Mouse (Mus musculus) midbrain, embryonic 12.5 days (tissue): ENCODE data around the gene Emg1. TPM values are rescaled to one million over a fixed set of nuclear protein-coding genes. Genes with fewer than 3 reads are reported as not detected.
"Not testable (repeated sequence)": the region's sequence is repeated elsewhere in the genome, so short reads cannot be mapped to it uniquely, and the experiment has no call there.

ENCODE experiments used
- ATAC-seq: fragments of 200-750 bp; cut with Nextera tagmentation; 2 replicates; pipeline ENCODE4 v1.8.0; 2017; ENCODE audit warnings: low read depth, moderate TSS enrichment, moderate library complexity; ENCODE audit not compliant: low FRiP score
- H3K27ac ChIP-seq: fragments of 300-500 bp; sonication (generic); replicated peaks from 2 replicates; pipeline ENCODE4 v1.5.1; 2016; ENCODE audit warnings: mild to moderate bottlenecking
- H3K27me3 ChIP-seq: fragments of 300-500 bp; sonication (generic); 2 replicates; pipeline ENCODE4 v1.6.1; 2016; ENCODE audit warnings: mild to moderate bottlenecking
- H3K36me3 ChIP-seq: fragments of 300-500 bp; sonication (generic); 2 replicates; pipeline ENCODE4 v1.6.1; 2016
- H3K4me1 ChIP-seq: fragments of 300-500 bp; sonication (generic); 2 replicates; pipeline ENCODE4 v1.6.1; 2016
- H3K4me2 ChIP-seq: fragments of 300-500 bp; sonication (generic); replicated peaks from 2 replicates; pipeline ENCODE4 v1.6.1; 2016; ENCODE audit warnings: mild to moderate bottlenecking, moderate library complexity
- H3K4me3 ChIP-seq: fragments of 300-500 bp; sonication (generic); 2 replicates; pipeline ENCODE4 v1.5.1; 2016; ENCODE audit warnings: mild to moderate bottlenecking
- H3K9ac ChIP-seq: fragments of 300-500 bp; sonication (generic); replicated peaks from 2 replicates; pipeline ENCODE4 v1.6.1; 2016; ENCODE audit warnings: mild to moderate bottlenecking, moderate library complexity
- H3K9me3 ChIP-seq: fragments of 300-500 bp; sonication (generic); 2 replicates; pipeline ENCODE4 v1.6.1; 2016; ENCODE audit warnings: mild to moderate bottlenecking
- WGBS: fragments of 180-500 bp; shearing (Covaris S2); methylation state at CpG from one replicate; pipeline ENCODE4 v1.1.7; 2016; 5-methylcytosine and 5-hydroxymethylcytosine counted together
- polyA plus RNA-seq: library from polyadenylated mRNA; unstranded; fragments of >200 nt; fragmentation: Nextera tagmentation; extraction: Ambion mirVana; gene quantifications from 2 replicates; pipeline ENCODE4 v1.2.1, GENCODE M21; 2016

Emg1 gene
- polyA plus RNA-seq, 1 experiment from 2014 or later, result 170 TPM

DNA sequence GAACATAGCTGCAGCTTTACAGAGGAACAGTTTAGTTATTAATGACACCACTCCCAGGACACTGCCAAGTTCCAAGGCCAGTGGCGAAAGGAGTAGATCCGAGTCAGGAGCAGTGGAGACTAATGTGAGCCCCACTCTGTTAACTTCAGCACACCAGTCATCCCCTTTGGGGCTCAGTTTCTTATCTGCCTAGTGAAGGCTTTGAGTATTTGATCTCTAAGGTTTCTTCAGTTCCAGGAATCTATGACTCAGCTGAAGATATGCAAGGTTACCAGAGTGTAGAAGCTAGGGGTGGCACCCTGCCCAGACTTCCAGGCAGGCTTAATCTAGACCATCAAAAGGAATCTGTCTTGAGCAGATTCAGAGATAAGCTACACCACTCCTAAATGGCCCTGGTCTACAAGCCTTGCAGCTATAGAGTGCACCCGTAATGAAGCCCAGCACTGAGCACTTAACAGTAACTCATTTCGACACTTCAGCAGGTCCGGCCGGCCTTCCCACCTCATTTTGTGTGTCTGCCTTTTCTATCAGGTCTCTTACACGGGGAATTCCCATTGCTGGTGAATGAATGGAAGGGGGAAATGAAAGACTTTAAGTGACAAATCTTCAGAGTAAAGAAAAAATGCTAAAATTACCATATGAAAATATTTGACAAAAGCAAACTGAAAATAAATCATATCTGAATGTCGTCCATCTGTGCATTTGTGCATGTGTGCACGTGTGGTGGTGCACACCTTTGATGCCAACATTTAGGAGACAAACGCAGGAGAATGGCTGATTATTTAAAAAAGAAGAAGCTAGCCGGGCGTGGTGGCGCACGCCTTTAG is 28.2 kb downstream of the Emg1 start:
- H3K4me2 ChIP-seq, result no peak overlapping the region
- no peak for ATAC-seq

DNA sequence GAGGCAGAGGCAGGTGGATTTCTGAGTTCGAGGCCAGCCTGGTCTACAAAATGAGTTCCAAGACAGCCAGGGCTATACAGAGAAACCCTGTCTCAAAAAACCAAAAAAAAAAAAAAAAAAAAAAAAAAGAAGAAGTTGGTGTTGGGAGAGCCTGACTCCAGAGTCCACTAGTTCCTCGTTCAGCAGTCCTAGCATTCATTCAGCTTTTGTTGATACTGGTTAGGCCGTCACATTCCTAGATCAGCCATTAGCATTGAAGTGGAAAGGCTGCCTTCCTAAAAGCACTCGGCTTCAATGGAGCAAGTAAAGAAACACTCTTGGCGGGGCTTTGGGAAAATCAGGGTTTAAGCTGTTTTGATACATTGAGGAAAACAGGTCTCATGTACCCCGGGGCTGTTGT is 29.7 kb downstream of the Emg1 start:
- not testable (repeated sequence) for H3K4me3 ChIP-seq, H3K27me3 ChIP-seq, H3K4me2 ChIP-seq, H3K9ac ChIP-seq, H3K27ac ChIP-seq, H3K36me3 ChIP-seq, ATAC-seq, H3K4me1 ChIP-seq, H3K9me3 ChIP-seq
- 62% methylated on average over 6 of the region's 6 CpGs for WGBS

More for the DNA sequence above, 28.2 kb downstream of the Emg1 start:
- H3K4me1 ChIP-seq, result no peaks in the 10 kb centered on the region
- no peak overlapping the region for H3K4me3 ChIP-seq
- H3K27ac ChIP-seq, result no peak overlapping the region
- H3K27me3 ChIP-seq, result no peaks in the 10 kb centered on the region
- 92% methylated on average over 14 of the region's 14 CpGs for WGBS
- H3K9me3 ChIP-seq, result no peaks in the 10 kb centered on the region
- no peaks in the 10 kb centered on the region for H3K36me3 ChIP-seq
- no peak overlapping the region for H3K9ac ChIP-seq

DNA sequence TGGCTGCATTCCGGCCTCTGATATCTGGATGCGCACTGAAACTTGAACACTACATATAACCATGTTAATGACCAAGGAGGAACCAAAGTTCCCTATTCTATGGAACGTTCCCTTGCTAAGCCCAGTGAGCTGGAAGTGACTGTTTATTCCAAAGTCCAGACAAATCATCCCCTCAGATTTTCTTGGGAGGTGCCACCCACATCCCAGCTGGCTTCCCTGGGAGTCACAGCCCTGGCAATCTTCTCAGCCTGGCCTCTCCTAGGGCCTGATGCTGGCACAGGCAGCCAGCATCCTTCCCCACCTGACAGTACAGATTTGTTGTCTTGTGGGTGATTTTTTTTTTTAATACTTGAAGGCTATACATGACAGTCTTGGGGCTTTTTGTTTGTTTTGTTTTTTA is 32.5 kb downstream of the Emg1 start:
- Histone ChIP-seq H3K4me1 (no peaks in the 10 kb centered on the region), H3K9ac (no peak overlapping the region), H3K9me3 (no peaks in the 10 kb centered on the region), H3K4me2 (no peak overlapping the region), H3K4me3 (no peak overlapping the region), H3K36me3 (no peaks in the 10 kb centered on the region), H3K27ac (no peak overlapping the region), H3K27me3 (no peaks in the 10 kb centered on the region)
- ATAC-seq, result no peak
- 86% methylated on average over 3 of the region's 3 CpGs for WGBS

DNA sequence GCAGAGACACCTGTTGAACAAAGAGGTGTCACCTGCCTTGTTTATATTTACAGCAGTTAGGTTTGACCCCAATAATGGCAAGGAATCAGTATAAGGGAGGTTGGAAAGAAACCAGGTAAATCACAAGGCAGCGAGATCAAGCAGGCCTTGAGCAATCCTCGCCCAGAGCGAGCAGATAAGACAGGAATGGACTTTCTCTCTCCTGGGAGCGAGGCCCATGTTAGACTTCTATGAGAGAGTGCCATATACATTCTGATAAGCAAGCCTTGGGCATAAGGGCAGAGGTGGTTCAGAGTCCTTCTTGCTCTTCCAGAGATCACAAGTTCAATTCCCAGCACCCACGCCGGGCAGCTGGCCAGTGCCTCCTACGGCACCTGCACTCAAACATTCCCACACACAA is 33.2 kb downstream of the Emg1 start:
- H3K4me3 ChIP-seq, result no peak overlapping the region
- H3K27ac ChIP-seq, result no peak overlapping the region
- H3K9ac ChIP-seq, result no peak overlapping the region
- H3K4me2 ChIP-seq, result no peak overlapping the region
- no peaks in the 10 kb centered on the region for H3K36me3 ChIP-seq
- H3K27me3 ChIP-seq, result no peaks in the 10 kb centered on the region
- ATAC-seq, result no peak
- 93% methylated on average over 7 of the region's 7 CpGs for WGBS
- no peaks in the 10 kb centered on the region for H3K9me3 ChIP-seq
- H3K4me1 ChIP-seq, result no peaks in the 10 kb centered on the region

DNA sequence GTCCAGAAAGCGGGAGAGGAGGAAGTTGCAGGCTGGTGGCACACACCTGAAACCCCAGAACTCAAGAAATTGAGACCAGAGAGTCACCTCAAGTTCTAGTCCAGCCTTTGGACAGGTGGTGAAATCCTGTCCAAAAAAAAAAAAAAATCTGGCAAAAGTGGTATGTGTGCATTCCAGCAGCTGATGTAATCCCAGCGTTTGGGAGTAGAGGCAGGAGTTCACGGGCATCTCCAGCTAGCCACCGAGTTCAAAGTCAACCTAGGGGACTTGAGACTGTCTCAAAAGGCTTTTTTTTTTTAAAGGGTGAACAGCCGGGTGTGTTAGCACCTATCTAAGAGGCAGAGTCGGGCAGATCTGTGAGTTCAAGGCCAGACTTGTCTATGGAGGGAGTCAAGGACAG is 35.8 kb downstream of the Emg1 start:
- Histone ChIP-seq H3K4me1 (no peaks in the 10 kb centered on the region; the same call in 1 of the 2 replicates), H3K27me3 (no peaks in the 10 kb centered on the region), H3K27ac (no peak overlapping the region), H3K4me2 (no peak overlapping the region), H3K9ac (no peak overlapping the region), H3K9me3 (no peaks in the 10 kb centered on the region), H3K4me3 (no peak overlapping the region), H3K36me3 (no peaks in the 10 kb centered on the region)
- 86% methylated on average over 6 of the region's 6 CpGs for WGBS
- ATAC-seq, result no peak

DNA sequence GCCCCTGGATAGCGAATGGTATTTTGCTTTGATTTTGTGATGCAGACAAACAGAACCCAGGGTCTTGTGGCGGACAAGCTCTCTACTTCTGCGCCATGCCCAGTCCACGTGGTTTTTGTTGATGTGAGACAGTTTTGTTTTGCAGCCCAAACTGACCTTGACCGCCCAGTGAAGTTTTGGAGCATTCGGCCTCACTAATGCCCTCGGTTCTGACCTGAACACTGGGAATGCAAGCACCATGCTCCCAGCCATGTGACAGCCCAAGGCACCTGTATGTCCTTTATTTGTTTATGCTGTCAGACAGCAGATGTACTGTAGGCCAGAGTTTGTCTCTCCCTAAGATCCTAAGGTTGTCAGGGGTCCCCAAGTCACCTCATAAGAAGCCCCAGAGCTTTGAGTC is 37.4 kb downstream of the Emg1 start:
- 96% methylated on average over 7 of the region's 7 CpGs for WGBS
- no peaks in the 10 kb centered on the region for H3K36me3 ChIP-seq
- no peak overlapping the region for H3K27ac ChIP-seq
- no peak overlapping the region for H3K4me2 ChIP-seq
- ATAC-seq, result no peak
- H3K9me3 ChIP-seq, result no peaks in the 10 kb centered on the region
- H3K9ac ChIP-seq, result no peak overlapping the region
- H3K4me1 ChIP-seq, result no peaks in the 10 kb centered on the region; the same call in 1 of the 2 replicates
- H3K4me3 ChIP-seq, result no peak overlapping the region
- no peaks in the 10 kb centered on the region for H3K27me3 ChIP-seq

DNA sequence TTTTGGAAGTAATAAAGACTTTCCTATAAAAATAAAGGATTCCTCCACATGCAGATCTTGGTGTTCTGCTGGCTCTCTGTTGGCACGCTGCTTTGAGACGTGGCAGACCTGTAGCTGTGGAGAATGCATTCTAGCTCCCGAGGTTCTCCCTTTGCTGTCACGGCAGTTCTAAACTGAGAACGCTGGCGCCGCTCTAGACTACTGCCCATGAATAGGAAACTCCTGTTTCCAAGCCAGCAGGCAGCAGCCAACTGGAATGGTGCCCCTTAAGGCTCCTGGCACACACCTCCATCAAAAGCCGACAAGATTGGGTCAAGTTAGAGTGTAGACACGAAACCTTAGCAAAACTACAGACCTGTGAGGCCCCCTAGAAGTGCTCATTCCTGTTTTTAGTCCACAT is 38.4 kb downstream of the Emg1 start:
- Histone ChIP-seq H3K27me3 (no peaks in the 10 kb centered on the region), H3K4me3 (no peak overlapping the region), H3K9me3 (no peaks in the 10 kb centered on the region), H3K27ac (no peak overlapping the region), H3K4me2 (no peak overlapping the region), H3K9ac (no peak overlapping the region), H3K4me1 (no peaks in the 10 kb centered on the region; the same call in 1 of the 2 replicates), H3K36me3 (no peaks in the 10 kb centered on the region)
- no peak for ATAC-seq
- WGBS, result 91% methylated on average over 9 of the region's 9 CpGs

DNA sequence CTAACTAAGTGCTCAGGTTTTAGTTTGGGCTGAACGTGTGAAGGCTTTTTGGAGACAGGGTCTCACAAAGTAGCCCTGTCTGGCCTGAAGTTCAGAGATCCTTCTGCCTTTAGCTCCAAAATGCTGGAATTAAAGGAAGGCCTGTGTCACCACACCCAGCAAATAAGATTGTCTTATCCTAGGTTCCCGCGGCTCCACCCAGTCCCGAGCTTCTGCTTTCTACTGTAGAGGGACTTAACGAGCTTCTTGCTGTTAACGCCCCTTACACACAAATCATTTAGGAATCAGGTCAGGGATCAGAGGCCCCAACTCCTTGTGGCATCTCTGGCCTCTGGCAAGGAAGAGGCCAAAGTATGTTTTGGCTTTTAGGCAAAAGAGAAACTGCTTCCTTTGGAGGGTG is 39.9 kb downstream of the Emg1 start:
- no peaks in the 10 kb centered on the region for H3K9me3 ChIP-seq
- H3K36me3 ChIP-seq, result no peaks in the 10 kb centered on the region
- no peaks in the 10 kb centered on the region for H3K27me3 ChIP-seq
- H3K4me3 ChIP-seq, result no peak overlapping the region
- H3K9ac ChIP-seq, result no peak overlapping the region
- ATAC-seq, result no peak
- H3K4me2 ChIP-seq, result no peak overlapping the region
- H3K4me1 ChIP-seq, result no peaks in the 10 kb centered on the region; the same call in 1 of the 2 replicates
- WGBS, result 76% methylated on average over 6 of the region's 6 CpGs
- no peak overlapping the region for H3K27ac ChIP-seq

DNA sequence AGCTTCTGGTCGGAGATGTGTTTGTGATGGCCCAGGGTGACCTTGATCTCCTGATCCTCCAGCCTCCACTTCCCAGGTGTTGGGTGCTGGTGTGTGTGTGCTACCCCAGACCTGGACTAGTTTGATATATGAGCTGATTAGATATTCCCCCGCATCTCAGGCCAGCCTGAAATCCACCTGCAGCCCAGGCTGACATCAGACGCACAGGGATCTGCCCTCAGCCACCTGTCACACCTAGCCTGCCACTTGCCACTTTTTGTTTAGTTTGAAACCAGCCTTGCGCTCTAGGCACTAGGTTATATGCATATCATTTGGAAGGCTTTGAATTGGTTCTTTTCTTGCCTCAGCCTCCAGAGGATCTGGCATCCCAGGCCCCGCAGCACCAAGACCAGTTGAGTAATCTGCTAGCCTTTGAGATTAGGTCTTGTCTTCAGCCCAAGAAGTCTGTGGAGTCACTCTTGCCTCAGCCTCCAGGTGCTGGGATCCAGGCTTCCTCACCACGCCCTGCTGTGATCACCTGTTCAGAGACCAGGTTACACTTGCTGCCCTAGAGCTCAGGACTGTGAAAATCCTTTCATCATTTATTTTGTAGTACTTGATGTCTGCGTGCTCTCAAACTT is 41.6 kb downstream of the Emg1 start:
- no peak overlapping the region for H3K27ac ChIP-seq
- H3K4me2 ChIP-seq, result no peak overlapping the region
- 91% methylated on average over 7 of the region's 7 CpGs for WGBS
- H3K4me3 ChIP-seq, result no peak overlapping the region
- no peaks in the 10 kb centered on the region for H3K27me3 ChIP-seq
- H3K9ac ChIP-seq, result no peak overlapping the region
- no peaks in the 10 kb centered on the region; the same call in 1 of the 2 replicates for H3K4me1 ChIP-seq
- ATAC-seq, result no peak
- no peaks in the 10 kb centered on the region for H3K9me3 ChIP-seq
- H3K36me3 ChIP-seq, result no peaks in the 10 kb centered on the region

DNA sequence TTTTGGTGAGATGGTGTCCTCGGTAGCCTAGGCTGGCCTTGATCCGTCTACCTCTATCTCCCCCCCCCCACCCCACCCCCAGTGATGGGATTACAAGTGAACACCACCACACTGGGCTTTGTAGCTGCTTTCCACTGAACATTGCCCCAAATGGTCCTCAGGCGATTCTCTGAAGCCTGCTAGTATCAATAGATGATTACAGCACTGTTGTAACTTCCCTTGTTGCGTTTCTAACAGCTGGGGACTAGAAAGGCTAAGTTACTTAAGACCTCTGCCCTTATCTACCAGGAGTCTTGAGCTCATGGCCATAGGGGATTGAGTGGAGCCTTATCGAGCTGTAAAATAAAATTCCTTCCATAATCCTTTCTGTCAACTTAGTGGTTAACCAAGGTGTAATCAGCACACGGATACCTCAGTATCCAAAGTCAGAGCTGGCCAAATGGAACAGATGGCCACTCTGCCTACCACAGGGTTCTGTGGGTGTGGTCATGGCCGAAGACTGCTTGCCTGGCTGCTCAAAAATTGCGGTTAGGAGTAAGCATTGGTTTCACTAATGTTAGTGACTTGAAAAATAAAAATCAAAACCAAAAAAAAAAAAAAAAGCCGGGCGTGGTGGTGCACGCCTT is 42.6 kb downstream of the Emg1 start:
- no peak overlapping the region for H3K9ac ChIP-seq
- no peaks in the 10 kb centered on the region for H3K9me3 ChIP-seq
- no peak overlapping the region for H3K4me2 ChIP-seq
- WGBS, result 88% methylated on average over 11 of the region's 11 CpGs
- no peaks in the 10 kb centered on the region for H3K27me3 ChIP-seq
- no peak overlapping the region for H3K27ac ChIP-seq
- no peak for ATAC-seq
- H3K36me3 ChIP-seq, result no peaks in the 10 kb centered on the region
- H3K4me1 ChIP-seq, result no peaks in the 10 kb centered on the region; the same call in 1 of the 2 replicates
- no peak overlapping the region for H3K4me3 ChIP-seq

DNA sequence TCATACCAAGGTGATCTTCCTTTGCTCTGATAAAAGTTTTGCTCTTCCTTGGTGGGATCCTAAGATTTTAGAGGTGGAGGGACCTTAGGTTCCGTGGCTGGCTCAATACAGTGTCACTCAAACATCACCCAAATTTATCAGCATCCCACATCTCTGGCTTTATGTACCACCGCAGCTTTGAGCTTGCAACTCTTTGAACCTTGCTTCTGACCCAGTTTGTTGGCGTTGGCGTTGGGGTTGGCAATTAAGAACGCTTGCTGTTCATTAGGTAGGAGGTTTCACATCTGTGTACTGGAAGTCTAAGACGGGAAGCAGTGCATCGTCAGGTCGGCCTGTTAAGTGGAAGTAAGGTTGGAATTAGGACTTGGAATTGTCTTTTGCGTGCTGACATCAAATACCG is 47.0 kb downstream of the Emg1 start:
- no peaks in the 10 kb centered on the region for H3K27me3 ChIP-seq
- H3K9ac ChIP-seq, result no peak overlapping the region
- no peak overlapping the region for H3K27ac ChIP-seq
- no peak overlapping the region for H3K4me2 ChIP-seq
- no peaks in the 10 kb centered on the region for H3K9me3 ChIP-seq
- no peak for ATAC-seq
- WGBS, result 96% methylated on average over 10 of the region's 10 CpGs
- H3K4me3 ChIP-seq, result no peak overlapping the region
- peaks cover 5% of the 10 kb centered on the region for H3K4me1 ChIP-seq
- no peaks in the 10 kb centered on the region for H3K36me3 ChIP-seq

DNA sequence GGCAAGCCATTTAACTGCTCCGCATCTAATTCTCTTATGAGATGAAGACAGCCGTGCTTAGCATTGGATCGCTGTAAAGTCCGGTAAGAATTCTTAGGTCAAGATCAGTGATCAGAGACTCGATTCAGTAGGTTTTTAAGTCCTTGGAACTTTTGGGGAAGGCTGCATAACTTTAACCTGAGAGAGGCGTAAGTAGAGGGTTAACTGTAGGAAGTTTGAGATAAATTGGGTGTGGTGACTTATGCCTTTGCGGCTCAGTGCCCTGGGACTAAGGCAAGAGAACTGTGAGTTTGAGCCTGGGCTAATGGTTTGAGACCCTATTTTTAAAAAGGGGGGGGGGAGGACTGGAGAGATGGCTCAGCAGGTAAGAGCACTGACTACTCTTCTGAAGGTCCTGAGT is 47.7 kb downstream of the Emg1 start:
- WGBS, result 92% methylated on average over 7 of the region's 7 CpGs
- Histone ChIP-seq H3K9ac (no peak overlapping the region), H3K36me3 (no peaks in the 10 kb centered on the region), H3K4me3 (no peak overlapping the region), H3K4me2 (no peak overlapping the region), H3K27ac (no peak overlapping the region), H3K27me3 (no peaks in the 10 kb centered on the region), H3K4me1 (peaks cover 5% of the 10 kb centered on the region), H3K9me3 (no peaks in the 10 kb centered on the region)
- ATAC-seq, result no peak
